In the genomic region with DNA sequence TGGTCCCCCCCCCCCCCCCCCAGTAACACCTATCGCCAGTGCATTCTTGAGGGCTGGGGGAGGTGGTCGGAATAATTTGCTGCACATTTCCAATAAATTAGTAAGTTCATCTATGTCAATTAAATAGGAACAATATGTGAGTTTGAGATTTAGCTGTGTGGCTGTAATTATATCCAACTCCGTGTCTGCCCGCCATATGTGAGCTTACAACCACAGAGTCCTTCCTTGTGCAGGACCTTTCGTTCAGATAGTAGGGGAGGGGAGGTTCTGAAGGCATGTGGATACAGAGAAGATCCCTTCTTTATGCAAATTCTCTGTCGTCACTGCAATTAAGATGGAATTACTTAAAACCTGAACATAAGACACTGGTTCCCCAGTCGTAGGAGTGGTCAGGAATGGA, we compare ENCODE assay signal across 10 mouse cellular contexts. TPM values are rescaled to one million over a fixed set of nuclear protein-coding genes. Genes with fewer than 3 reads are reported as not detected.
DNase-seq lines count a peak whose midpoint lies in the region; ATAC-seq and TF ChIP-seq lines count a peak whose summit lies in the region.
"Had no signal": no experiment of that assay in that cellular context is flagged by ENCODE, and none has a peak within 500 bp of the region (broad histone marks: within the 10 kb centered on the region; RNA-seq: fewer than 3 reads in every experiment).

No protein-coding gene starts in this region.

- no peak for ATAC-seq in kidney, embryonic 16.5 days (ENCODE audit: low FRiP score, low TSS enrichment)
- no peak for ATAC-seq in forebrain, embryonic 11.5 days (replicated peaks; ENCODE audit: low FRiP score)
- no peak for ATAC-seq in intestine, postnatal 0 days
- no peak for ATAC-seq in neural tube, embryonic 13.5 days (ENCODE audit: low read depth)

- peak overlapping the region; percentile 81 for H3K4me3 ChIP-seq in kidney, embryonic 16.5 days (ENCODE audit: low read length)
- peak overlapping the region; percentile 82 for H3K4me3 ChIP-seq in forebrain, embryonic 11.5 days (ENCODE audit: low read depth, low read length)
- 0 out of 2 replicates have a peak overlapping the region, but pooled peaks have one; percentile 92 for H3K4me3 ChIP-seq in intestine, postnatal 0 days (ENCODE audit: low read depth, low read length)
- peak overlapping the region; percentile 65 for H3K4me3 ChIP-seq in neural tube, embryonic 13.5 days

- 39% methylated on average over 7 of the region's 7 CpGs for WGBS in kidney, embryonic 16.5 days
- WGBS in forebrain, embryonic 11.5 days, result 56% methylated on average over 7 of the region's 7 CpGs
- 69% methylated on average over 7 of the region's 7 CpGs for WGBS in intestine, postnatal 0 days
- 41% methylated on average over 6 of the region's 7 CpGs for WGBS in neural tube, embryonic 13.5 days

- H3K27ac ChIP-seq in kidney, embryonic 16.5 days (ENCODE audit: low read length), result 0 out of 2 replicates have a peak overlapping the region, but pooled peaks have one; percentile 12
- H3K27ac ChIP-seq in forebrain, embryonic 11.5 days (ENCODE audit: low read depth, low read length), result no peak overlapping the region
- H3K27ac ChIP-seq in intestine, postnatal 0 days (ENCODE audit: low read depth, low read length), result no peak overlapping the region
- H3K27ac ChIP-seq in neural tube, embryonic 13.5 days (replicated peaks), result no peak overlapping the region

- no peak for DNase-seq in kidney, adult 8-10 months
- DNase-seq in forebrain, embryonic 11.5 days (ENCODE audit: low spot score), result no peak
- DNase-seq in gastrocnemius, postnatal 4 days (ENCODE audit: low spot score in 2 of 2), result no peak
- no peak for DNase-seq in spleen, postnatal 14 days (ENCODE audit: low spot score in 2 of 2)
- no peak for DNase-seq in left cerebral cortex, adult 8-10 months (ENCODE audit: low spot score in 2 of 2)
- DNase-seq: layer of hippocampus, postnatal 36 days had no signal

- H3K9ac ChIP-seq in kidney, embryonic 16.5 days (replicated peaks; ENCODE audit: low read length), result peak overlapping the region; percentile 87
- peak overlapping the region; percentile 91; the same call in 1 of the 2 replicates for H3K9ac ChIP-seq in forebrain, embryonic 11.5 days (ENCODE audit: low read length)
- H3K9ac ChIP-seq in intestine, postnatal 0 days (ENCODE audit: low read depth, low read length), result no peak overlapping the region
- H3K9ac ChIP-seq in neural tube, embryonic 13.5 days, result peak overlapping the region; percentile 93

- no peak for TF ChIP-seq CTCF in intestine, postnatal 0 days (IDR thresholded peaks at IDR 0.05; ENCODE audit: low read depth)

- peak overlapping the region; percentile 92 for H3K4me2 ChIP-seq in kidney, embryonic 16.5 days (replicated peaks; ENCODE audit: low read depth, low read length)
- H3K4me2 ChIP-seq in forebrain, embryonic 11.5 days (ENCODE audit: low read depth, low read length, severe bottlenecking), result peak overlapping the region; percentile 90
- H3K4me2 ChIP-seq in intestine, postnatal 0 days (replicated peaks; ENCODE audit: low read depth), result peak overlapping the region; percentile 93
- peak overlapping the region; percentile 90 for H3K4me2 ChIP-seq in neural tube, embryonic 13.5 days

- no peaks in the 10 kb centered on the region for H3K36me3 ChIP-seq in kidney, embryonic 16.5 days (ENCODE audit: insufficient read depth, low read length)
- no peaks in the 10 kb centered on the region; the same call in 1 of the 2 replicates for H3K36me3 ChIP-seq in forebrain, embryonic 11.5 days (ENCODE audit: control insufficient read depth, insufficient read depth, low read length)
- H3K36me3 ChIP-seq in intestine, postnatal 0 days (ENCODE audit: control insufficient read depth, insufficient read depth), result no peaks in the 10 kb centered on the region
- H3K36me3 ChIP-seq in neural tube, embryonic 13.5 days, result no peaks in the 10 kb centered on the region

- no peaks in the 10 kb centered on the region for H3K27me3 ChIP-seq in kidney, embryonic 16.5 days (ENCODE audit: insufficient read depth, low read length)
- H3K27me3 ChIP-seq in forebrain, embryonic 11.5 days (ENCODE audit: control insufficient read depth, insufficient read depth, low read length), result no peaks in the 10 kb centered on the region
- no peaks in the 10 kb centered on the region for H3K27me3 ChIP-seq in intestine, postnatal 0 days (replicated peaks; ENCODE audit: control insufficient read depth, insufficient read depth, low read length)
- no peaks in the 10 kb centered on the region for H3K27me3 ChIP-seq in neural tube, embryonic 13.5 days

- H3K4me1 ChIP-seq in kidney, embryonic 16.5 days (ENCODE audit: insufficient read depth, low read length), result peaks cover 71% of the 10 kb centered on the region
- H3K4me1 ChIP-seq in forebrain, embryonic 11.5 days (replicated peaks; ENCODE audit: control insufficient read depth, insufficient read depth, low read length), result peaks cover 16% of the 10 kb centered on the region
- 0 out of 2 replicates have a peak, but pooled peaks cover 4% of the 10 kb centered on the region for H3K4me1 ChIP-seq in intestine, postnatal 0 days (replicated peaks; ENCODE audit: control insufficient read depth, insufficient read depth, low read length)
- H3K4me1 ChIP-seq in neural tube, embryonic 13.5 days (replicated peaks), result peaks cover 76% of the 10 kb centered on the region

- no peaks in the 10 kb centered on the region for H3K9me3 ChIP-seq in kidney, embryonic 16.5 days (ENCODE audit: low read length)
- H3K9me3 ChIP-seq in forebrain, embryonic 11.5 days (ENCODE audit: control insufficient read depth, low read length), result no peaks in the 10 kb centered on the region
- H3K9me3 ChIP-seq in intestine, postnatal 0 days (ENCODE audit: control insufficient read depth), result no peaks in the 10 kb centered on the region
- H3K9me3 ChIP-seq in neural tube, embryonic 13.5 days, result no peaks in the 10 kb centered on the region

RNA-seq across cellular contexts. Expression of gene Sept11, which starts 2.1 kb away (rescaled TPM):
- polyA plus RNA-seq in kidney, embryonic 16.5 days (2015; fragmentation: Nextera tagmentation; extraction: Ambion mirVana), result 216 and 232 TPM in 2 replicates
- 288 and 296 TPM in 2 replicates for polyA plus RNA-seq in forebrain, embryonic 11.5 days (2014; fragmentation: Nextera tagmentation; extraction: Ambion mirVana)
- 39.2 and 40.9 TPM in 2 replicates for polyA plus RNA-seq in intestine, postnatal 0 days (2015; fragmentation: Nextera tagmentation; extraction: Ambion mirVana)
- polyA plus RNA-seq in neural tube, embryonic 13.5 days (2015; fragmentation: Nextera tagmentation; extraction: Ambion mirVana), result 156 and 189 TPM in 2 replicates
- total RNA-seq in gastrocnemius, postnatal 4 days (2021), result 100 to 1,000 TPM; 246 to 256 TPM
- 100 to 1,000 TPM; 172 to 182 (median 180) TPM for total RNA-seq in left cerebral cortex, adult 8-10 months (2022)

RNA-seq across cellular contexts. Expression of gene Sowahb, which starts 50.5 kb away (rescaled TPM):
- 1.4 and 1.7 TPM in 2 replicates for polyA plus RNA-seq in kidney, embryonic 16.5 days (2015; fragmentation: Nextera tagmentation; extraction: Ambion mirVana)
- 0.16 and 0.63 TPM in 2 replicates for polyA plus RNA-seq in forebrain, embryonic 11.5 days (2014; fragmentation: Nextera tagmentation; extraction: Ambion mirVana)
- polyA plus RNA-seq in intestine, postnatal 0 days (2015; fragmentation: Nextera tagmentation; extraction: Ambion mirVana), result 16.1 and 18.0 TPM in 2 replicates
- not detected in 2 replicates for polyA plus RNA-seq in neural tube, embryonic 13.5 days (2015; fragmentation: Nextera tagmentation; extraction: Ambion mirVana)
- under 1 TPM in 1 of 2 experiments, not detected in 1; 0.07 TPM for total RNA-seq in gastrocnemius, postnatal 4 days (2021)
- 10 to 100 TPM; 15.2 to 18.2 (median 17.4) TPM for total RNA-seq in left cerebral cortex, adult 8-10 months (2022)
- total RNA-seq: MEL had no signal
